Mouse (Mus musculus) spleen, adult 2 months (tissue): ENCODE measurements around the gene 9130023H24Rik.

ENCODE experiments used
- CTCF ChIP-seq: fragments of 200-500 bp; IDR thresholded peaks from 2 replicates; pipeline ENCODE4 v1.5.1; 2011; ENCODE audit warnings: mild to moderate bottlenecking, inconsistent platforms; ENCODE audit not compliant: insufficient read depth, insufficient read length, insufficient replicate concordance; ENCODE audit errors: extremely low read depth
- POLR2A ChIP-seq: fragments of 200-500 bp; IDR thresholded peaks from 2 replicates; pipeline ENCODE4 v1.6.1; 2011; ENCODE audit warnings: low read depth, low read length, inconsistent platforms

DNA sequence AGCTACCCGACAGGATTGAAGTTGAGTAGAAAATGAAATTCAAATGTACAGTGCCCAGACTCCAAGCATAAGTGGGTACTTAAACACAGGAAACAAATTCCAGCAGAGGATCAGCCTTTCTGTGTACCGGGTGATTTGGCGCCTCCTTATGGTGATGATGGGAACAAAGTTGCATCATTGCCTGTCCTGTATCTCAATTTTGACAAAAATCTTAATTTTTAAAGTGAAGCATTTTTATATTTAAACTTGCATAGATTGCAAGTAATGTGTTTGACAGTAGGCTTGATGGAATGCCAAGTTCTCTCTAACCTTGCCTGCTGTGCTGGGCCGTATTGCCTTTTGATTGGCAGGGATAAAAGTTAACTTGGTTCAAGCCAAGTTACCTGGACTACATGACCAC is 1.2 kb upstream of the 9130023H24Rik start:
- TF ChIP-seq CTCF = no peak
- TF ChIP-seq POLR2A = no peak
